Mouse (Mus musculus): ENCODE data around the gene Tpm4.

Tpm4 gene

GRCm38 (mm10) chr8:72189417-72190214 is 54.8 kb downstream of the Tpm4 start, which contains the start of gene Hsh2d:
TSS of gene Hsh2d (plus strand) at chr8:72189638.
- DNase-seq (ENCODE audit: low spot score in 2 of 2), result no peak

- no peak for DNase-seq (ENCODE audit: low spot score in 2 of 2)
These were observed 55.4 kb downstream of the Tpm4 start for GRCm38 (mm10) chr8:72190215-72190539.

GRCm38 (mm10) chr8:72192065-72192464 is 57.3 kb downstream of the Tpm4 start:
- no peak for DNase-seq (ENCODE audit: low spot score in 2 of 2)

GRCm38 (mm10) chr8:72197997-72198396 is 63.2 kb downstream of the Tpm4 start:
- DNase-seq (ENCODE audit: low spot score in 2 of 2), result no peak
